Mouse (Mus musculus) olfactory bulb, adult 2 months (tissue): ENCODE measurements around the gene Higd2a.

Experiments
- CTCF ChIP-seq: fragments of 200-500 bp; IDR thresholded peaks from 2 replicates; pipeline ENCODE4 v1.5.1; 2012; ENCODE audit warnings: low read depth, mild to moderate bottlenecking, low read length, moderate library complexity; ENCODE audit not compliant: insufficient read depth
- POLR2A ChIP-seq: fragments of 200-500 bp; IDR thresholded peaks from 2 replicates; pipeline ENCODE4 v1.6.1; 2012; ENCODE audit warnings: mild to moderate bottlenecking, low read depth, low read length, moderate library complexity; ENCODE audit not compliant: insufficient read depth

- TF ChIP-seq CTCF, result no peak
- TF ChIP-seq POLR2A, result no peak
These were observed 19.3 kb upstream of the Higd2a start for GRCm38 (mm10) chr13:54570736-54571135.
